Mouse (Mus musculus) olfactory bulb, adult 2 months (tissue): ENCODE results near the gene Ano9.

Experiments used
- CTCF ChIP-seq: fragments of 200-500 bp; IDR thresholded peaks from 2 replicates; pipeline ENCODE4 v1.5.1; 2012; ENCODE audit warnings: low read depth, mild to moderate bottlenecking, low read length, moderate library complexity; ENCODE audit not compliant: insufficient read depth
- POLR2A ChIP-seq: fragments of 200-500 bp; IDR thresholded peaks from 2 replicates; pipeline ENCODE4 v1.6.1; 2012; ENCODE audit warnings: mild to moderate bottlenecking, low read depth, low read length, moderate library complexity; ENCODE audit not compliant: insufficient read depth

- TF ChIP-seq CTCF (no peak), POLR2A (no peak)
Observed at GRCm38 (mm10) chr7:141087894-141088293, 29.7 kb downstream of the Ano9 start.
